Mouse (Mus musculus): ENCODE measurements around the gene Ctu2. TPM values are rescaled to one million over a fixed set of nuclear protein-coding genes. Genes with fewer than 3 reads are reported as not detected.
A peak's percentile ranks its signal among the peaks of the same experiment; 100 is the strongest.

Ctu2 gene
- total and polyA plus RNA-seq, 3 experiments = 8.8 to 19.4 (median 10.9) TPM

GRCm38 (mm10) chr8:122457171-122457570 lies 18.8 kb upstream of the Ctu2 start:
- H3K36me3 ChIP-seq (replicated peaks) = no peaks in the 10 kb centered on the region
- H3K9me3 ChIP-seq (replicated peaks) = no peaks in the 10 kb centered on the region; the same call in 1 of the 2 replicates
- no peak for TF ChIP-seq GATA2 (IDR thresholded peaks at IDR 0.05; ENCODE audit: borderline replicate concordance, low read depth, low read length)
- TF ChIP-seq GATA1 (IDR thresholded peaks at IDR 0.05; ENCODE audit: borderline replicate concordance, low read length) = no peak
- TF ChIP-seq TAL1 (conservative IDR thresholded peaks at IDR 0.05; ENCODE audit: low read depth, low read length) = no peak
- no peak for TF ChIP-seq POLR2AphosphoS5 (IDR thresholded peaks at IDR 0.05; ENCODE audit: insufficient replicate concordance, low read depth, low read length)
- TF ChIP-seq CTCF (IDR thresholded peaks at IDR 0.05; ENCODE audit: low read depth, low read length) = no peak
- H3K27me3 ChIP-seq (ENCODE audit: insufficient read depth, low read length) = peaks cover 92% of the 10 kb centered on the region
- ATAC-seq (ENCODE audit: extremely low read depth, insufficient number of reproducible peaks, low FRiP score, poor library complexity, severe bottlenecking) (no peak), DNase-seq (ENCODE audit: low spot score) (no peak)
- H3K4me3 ChIP-seq (ENCODE audit: low read depth, low read length) = no peak overlapping the region
- peaks cover 26% of the 10 kb centered on the region for H3K4me1 ChIP-seq (ENCODE audit: insufficient read depth, low read depth, low read length)

GRCm38 (mm10) chr8:122459218-122459900 lies 16.6 kb upstream of the Ctu2 start:
- peaks cover 91% of the 10 kb centered on the region for H3K27me3 ChIP-seq (ENCODE audit: insufficient read depth, low read length)

GRCm38 (mm10) chr8:122459990-122460389 lies 16.0 kb upstream of the Ctu2 start:
- Histone ChIP-seq H3K27me3 (ENCODE audit: insufficient read depth, low read length) (peaks cover 85% of the 10 kb centered on the region), H3K4me3 (ENCODE audit: low read depth, low read length) (no peak overlapping the region; the same call in 1 of the 2 replicates), H3K4me1 (ENCODE audit: insufficient read depth, low read depth, low read length) (peaks cover 46% of the 10 kb centered on the region), H3K36me3 (replicated peaks) (peaks cover 1% of the 10 kb centered on the region), H3K9me3 (replicated peaks) (no peaks in the 10 kb centered on the region; the same call in 1 of the 2 replicates)
- ATAC-seq (ENCODE audit: extremely low read depth, insufficient number of reproducible peaks, low FRiP score, poor library complexity, severe bottlenecking) (no peak), DNase-seq (ENCODE audit: low spot score) (no peak)
- TF ChIP-seq CTCF (IDR thresholded peaks at IDR 0.05; ENCODE audit: low read depth, low read length) (no peak), POLR2AphosphoS5 (IDR thresholded peaks at IDR 0.05; ENCODE audit: insufficient replicate concordance, low read depth, low read length) (no peak), GATA2 (IDR thresholded peaks at IDR 0.05; ENCODE audit: borderline replicate concordance, low read depth, low read length) (no peak), TAL1 (conservative IDR thresholded peaks at IDR 0.05; ENCODE audit: low read depth, low read length) (no peak), GATA1 (IDR thresholded peaks at IDR 0.05; ENCODE audit: borderline replicate concordance, low read length) (no peak)

More at GRCm38 (mm10) chr8:122459218-122459900, 16.6 kb upstream of the Ctu2 start:
- ATAC-seq (ENCODE audit: extremely low read depth, insufficient number of reproducible peaks, low FRiP score, poor library complexity, severe bottlenecking) (no peak), DNase-seq (ENCODE audit: low spot score) (no peak)
- no peaks in the 10 kb centered on the region; the same call in 1 of the 2 replicates for H3K9me3 ChIP-seq (replicated peaks)
- H3K36me3 ChIP-seq (replicated peaks) = no peaks in the 10 kb centered on the region
- H3K4me1 ChIP-seq (ENCODE audit: insufficient read depth, low read depth, low read length) = peaks cover 41% of the 10 kb centered on the region
- no peak for TF ChIP-seq TAL1 (conservative IDR thresholded peaks at IDR 0.05; ENCODE audit: low read depth, low read length)
- no peak for TF ChIP-seq POLR2AphosphoS5 (IDR thresholded peaks at IDR 0.05; ENCODE audit: insufficient replicate concordance, low read depth, low read length)
- TF ChIP-seq CTCF (IDR thresholded peaks at IDR 0.05; ENCODE audit: low read depth, low read length) = no peak
- no peak for TF ChIP-seq GATA1 (IDR thresholded peaks at IDR 0.05; ENCODE audit: borderline replicate concordance, low read length)
- TF ChIP-seq GATA2 (IDR thresholded peaks at IDR 0.05; ENCODE audit: borderline replicate concordance, low read depth, low read length) = no peak
- H3K4me3 ChIP-seq (ENCODE audit: low read depth, low read length) = no peak overlapping the region

GRCm38 (mm10) chr8:122460524-122461472 lies 15.1 kb upstream of the Ctu2 start, which contains the start of gene Snai3:
Gene Snai3, minus strand, starts transcription at chr8:122460733.
- peaks cover 76% of the 10 kb centered on the region for H3K27me3 ChIP-seq (ENCODE audit: insufficient read depth, low read length)

DNA sequence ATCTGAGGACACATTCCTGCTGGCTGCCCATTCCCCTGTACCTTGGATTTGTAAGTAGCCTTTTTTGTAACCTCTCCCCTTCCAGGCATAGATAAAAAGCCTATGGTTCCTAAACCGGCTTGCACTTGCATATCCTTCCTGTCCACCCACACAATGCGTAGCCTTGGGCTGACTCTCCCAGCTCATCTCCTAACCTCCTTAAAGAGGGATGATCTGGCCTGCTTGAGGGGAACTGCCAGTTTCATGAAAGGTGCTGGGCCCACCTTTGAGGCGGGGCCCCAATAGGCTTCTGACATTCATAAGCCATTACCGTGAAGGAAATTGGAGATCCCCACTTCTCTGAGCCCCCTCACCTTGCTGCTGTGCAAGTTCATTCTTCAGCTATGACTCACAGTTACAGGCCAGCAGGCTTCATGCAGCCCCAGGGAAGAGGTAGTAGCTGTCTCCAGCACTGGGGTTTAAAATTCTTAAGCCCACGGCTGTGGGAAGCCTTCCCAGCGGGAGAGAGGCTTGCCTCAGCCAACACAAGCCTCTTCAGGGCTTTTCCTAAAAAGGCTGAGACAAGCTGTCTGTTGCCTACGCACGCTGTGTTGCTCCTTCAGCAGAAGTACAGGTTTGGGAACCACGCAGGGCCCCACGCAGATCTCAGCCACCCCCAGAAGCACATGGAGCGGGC lies 14.3 kb upstream of the Ctu2 start:
- no peak for TF ChIP-seq TAL1 (conservative IDR thresholded peaks at IDR 0.05; ENCODE audit: low read depth, low read length)
- TF ChIP-seq CTCF (IDR thresholded peaks at IDR 0.05; ENCODE audit: low read depth, low read length) = no peak
- TF ChIP-seq GATA2 (IDR thresholded peaks at IDR 0.05; ENCODE audit: borderline replicate concordance, low read depth, low read length) = no peak
- no peak for TF ChIP-seq GATA1 (IDR thresholded peaks at IDR 0.05; ENCODE audit: borderline replicate concordance, low read length)
- TF ChIP-seq POLR2AphosphoS5 (IDR thresholded peaks at IDR 0.05; ENCODE audit: insufficient replicate concordance, low read depth, low read length) = no peak
- DNase-seq (ENCODE audit: low spot score) (no peak), ATAC-seq (ENCODE audit: extremely low read depth, insufficient number of reproducible peaks, low FRiP score, poor library complexity, severe bottlenecking) (no peak)
- no peak overlapping the region for H3K4me3 ChIP-seq (ENCODE audit: low read depth, low read length)
- H3K36me3 ChIP-seq (replicated peaks) = peaks cover 17% of the 10 kb centered on the region
- H3K27me3 ChIP-seq (ENCODE audit: insufficient read depth, low read length) = peaks cover 68% of the 10 kb centered on the region
- no peaks in the 10 kb centered on the region; the same call in 1 of the 2 replicates for H3K9me3 ChIP-seq (replicated peaks)
- H3K4me1 ChIP-seq (ENCODE audit: insufficient read depth, low read depth, low read length) = peaks cover 52% of the 10 kb centered on the region

More at GRCm38 (mm10) chr8:122460524-122461472, 15.1 kb upstream of the Ctu2 start, which contains the start of gene Snai3:
- H3K4me1 ChIP-seq (ENCODE audit: insufficient read depth, low read depth, low read length) = peaks cover 52% of the 10 kb centered on the region
- TF ChIP-seq GATA1 (IDR thresholded peaks at IDR 0.05; ENCODE audit: borderline replicate concordance, low read length) (no peak), GATA2 (IDR thresholded peaks at IDR 0.05; ENCODE audit: borderline replicate concordance, low read depth, low read length) (no peak), POLR2AphosphoS5 (IDR thresholded peaks at IDR 0.05; ENCODE audit: insufficient replicate concordance, low read depth, low read length) (no peak), TAL1 (conservative IDR thresholded peaks at IDR 0.05; ENCODE audit: low read depth, low read length) (no peak), CTCF (IDR thresholded peaks at IDR 0.05; ENCODE audit: low read depth, low read length) (no peak)
- peaks cover 9% of the 10 kb centered on the region for H3K36me3 ChIP-seq (replicated peaks)
- H3K4me3 ChIP-seq (ENCODE audit: low read depth, low read length) = peak within 1 kb of the TSS; percentile 48; the same call in 1 of the 2 replicates
- DNase-seq (ENCODE audit: low spot score) (no peak), ATAC-seq (ENCODE audit: extremely low read depth, insufficient number of reproducible peaks, low FRiP score, poor library complexity, severe bottlenecking) (no peak)
- H3K9me3 ChIP-seq (replicated peaks) = no peaks in the 10 kb centered on the region; the same call in 1 of the 2 replicates

Data from G1E (cell line).